Mouse (Mus musculus): ENCODE measurements around the gene Ehmt1. TPM values are rescaled to one million over a fixed set of nuclear protein-coding genes. Genes with fewer than 3 reads are reported as not detected.

The Ehmt1 gene
- polyA plus RNA-seq, 1 experiment from 2014 or later, result 132 TPM

DNA sequence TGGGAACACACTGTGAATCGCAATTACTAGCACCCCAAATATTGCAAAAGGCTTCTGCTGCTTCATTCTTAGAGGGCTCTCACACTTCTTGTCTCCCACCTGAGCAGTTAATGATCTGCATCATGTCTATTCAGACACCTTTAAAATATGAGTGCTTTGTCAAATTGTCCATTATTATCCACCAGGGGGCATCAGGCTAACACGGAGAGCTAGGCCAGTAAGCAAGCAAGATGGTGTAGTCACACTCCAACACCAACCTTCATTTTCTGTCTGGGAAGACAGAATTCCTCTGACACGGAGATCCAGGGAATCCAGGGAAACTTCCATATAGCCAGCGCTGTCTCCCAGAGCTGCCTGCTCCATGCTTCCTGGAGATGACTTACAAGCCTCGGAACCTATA, 67.0 kb downstream of the Ehmt1 start:
- H3K27me3 ChIP-seq, result no peaks in the 10 kb centered on the region
- 73% methylated on average over 5 of the region's 5 CpGs for WGBS
- ATAC-seq (replicated peaks), result no peak
- no peaks in the 10 kb centered on the region for H3K4me1 ChIP-seq
- H3K27ac ChIP-seq (replicated peaks), result no peak overlapping the region
- H3K9ac ChIP-seq (replicated peaks), result no peak overlapping the region
- H3K36me3 ChIP-seq, result peaks cover 60% of the 10 kb centered on the region
- no peaks in the 10 kb centered on the region for H3K9me3 ChIP-seq
- no peak overlapping the region for H3K4me2 ChIP-seq (replicated peaks)
- H3K4me3 ChIP-seq, result no peak overlapping the region

DNA sequence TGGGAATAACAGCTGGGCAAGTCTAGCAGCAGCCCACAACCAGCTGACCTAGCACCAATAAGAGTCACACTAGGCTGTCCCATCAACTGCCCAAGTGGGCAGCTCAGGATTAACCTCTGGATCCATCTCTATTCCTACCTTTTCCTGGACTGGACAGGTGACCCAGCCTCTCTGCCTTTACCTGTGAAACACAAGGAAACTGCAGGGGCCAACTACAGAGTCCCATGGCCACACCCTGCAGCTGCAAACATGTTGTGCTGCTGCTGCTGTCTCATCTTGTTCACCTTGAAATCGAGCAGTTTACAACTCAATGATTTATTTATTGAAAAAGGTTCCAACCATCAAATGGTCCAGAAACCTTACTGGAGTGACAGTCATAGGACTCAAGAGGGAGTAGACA, 72.9 kb downstream of the Ehmt1 start:
- H3K4me2 ChIP-seq (replicated peaks), result no peak overlapping the region
- H3K4me1 ChIP-seq, result no peaks in the 10 kb centered on the region
- H3K4me3 ChIP-seq, result no peak overlapping the region
- no peak overlapping the region for H3K27ac ChIP-seq (replicated peaks)
- H3K36me3 ChIP-seq, result peaks cover 56% of the 10 kb centered on the region
- no peak overlapping the region for H3K9ac ChIP-seq (replicated peaks)
- WGBS, result 77% methylated on average over 1 of the region's 1 CpGs
- no peak for ATAC-seq (replicated peaks)
- no peaks in the 10 kb centered on the region for H3K9me3 ChIP-seq
- H3K27me3 ChIP-seq, result no peaks in the 10 kb centered on the region

DNA sequence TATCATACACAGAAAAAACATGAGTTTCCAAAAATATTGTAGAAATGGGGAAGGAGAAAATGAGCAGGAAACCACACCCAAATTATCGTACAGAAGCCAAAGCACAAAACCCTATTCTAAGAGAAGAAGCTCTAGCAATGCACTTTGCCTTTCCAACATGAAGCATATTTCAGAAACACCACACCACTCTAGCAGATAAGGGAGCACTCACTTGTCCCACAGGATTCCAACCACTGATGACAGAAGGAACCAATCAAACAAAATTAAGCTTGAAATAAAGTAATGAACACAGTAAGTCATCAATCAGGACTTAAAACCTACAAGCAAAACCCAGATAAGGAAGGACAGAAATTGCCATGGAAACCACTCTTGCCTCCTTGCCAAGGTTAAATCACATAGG, 74.2 kb downstream of the Ehmt1 start:
- H3K9me3 ChIP-seq, result no peaks in the 10 kb centered on the region
- no peaks in the 10 kb centered on the region for H3K4me1 ChIP-seq
- H3K4me3 ChIP-seq, result no peak overlapping the region
- no peak for ATAC-seq (replicated peaks)
- no peak overlapping the region for H3K9ac ChIP-seq (replicated peaks)
- H3K36me3 ChIP-seq, result peaks cover 54% of the 10 kb centered on the region
- WGBS, result 96% methylated on average over 1 of the region's 1 CpGs
- no peaks in the 10 kb centered on the region for H3K27me3 ChIP-seq
- no peak overlapping the region for H3K4me2 ChIP-seq (replicated peaks)
- no peak overlapping the region for H3K27ac ChIP-seq (replicated peaks)

DNA sequence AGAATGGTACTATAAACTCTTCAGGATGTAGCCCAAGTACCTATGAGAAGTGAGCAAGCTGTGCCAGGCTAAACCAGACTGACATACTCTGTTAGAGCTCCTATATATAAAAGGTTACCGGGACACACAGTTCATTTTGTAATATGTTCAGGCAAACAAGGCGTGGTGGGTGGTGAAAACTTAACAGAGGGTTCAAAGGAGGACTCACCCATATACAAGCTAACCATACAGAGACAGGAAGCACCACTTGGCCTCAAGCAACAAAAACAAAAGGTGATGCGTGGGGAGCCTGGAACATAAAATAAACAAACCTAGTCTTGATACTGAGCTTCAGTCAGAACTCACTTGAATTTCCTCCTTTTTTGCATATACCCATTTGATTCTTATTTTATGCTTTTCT, 88.8 kb downstream of the Ehmt1 start:
- Histone ChIP-seq H3K27me3 (no peaks in the 10 kb centered on the region), H3K9me3 (no peaks in the 10 kb centered on the region), H3K27ac (replicated peaks) (no peak overlapping the region), H3K4me3 (no peak overlapping the region), H3K36me3 (peaks cover 47% of the 10 kb centered on the region), H3K9ac (replicated peaks) (no peak overlapping the region), H3K4me1 (no peaks in the 10 kb centered on the region), H3K4me2 (replicated peaks) (no peak overlapping the region)
- no peak for ATAC-seq (replicated peaks)
- 96% methylated on average over 3 of the region's 3 CpGs for WGBS

DNA sequence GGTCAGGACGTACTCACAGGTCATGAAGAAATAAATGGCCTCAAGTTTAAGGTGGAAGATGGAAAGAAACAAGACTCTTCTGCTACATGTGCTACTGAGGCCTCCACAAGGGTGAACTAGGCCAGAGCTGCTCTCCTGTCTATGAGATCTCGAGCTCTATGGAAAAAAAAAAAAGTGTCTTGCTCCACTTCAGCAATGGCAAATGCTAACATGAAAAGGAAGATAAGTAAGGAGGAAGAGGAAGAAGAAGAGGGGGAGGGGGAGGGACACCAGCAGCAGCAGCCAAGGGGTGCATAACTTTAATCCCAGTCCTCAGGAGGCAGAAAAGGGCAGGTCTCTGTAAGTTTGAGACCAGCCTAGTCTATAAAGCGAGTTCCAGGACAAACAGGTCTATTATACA, 109.7 kb downstream of the Ehmt1 start:
- WGBS, result 91% methylated on average over 3 of the region's 3 CpGs
- peaks cover 75% of the 10 kb centered on the region for H3K36me3 ChIP-seq
- H3K4me2 ChIP-seq (replicated peaks), result no peak overlapping the region
- H3K9ac ChIP-seq (replicated peaks), result no peak overlapping the region
- no peaks in the 10 kb centered on the region for H3K4me1 ChIP-seq
- no peak overlapping the region for H3K27ac ChIP-seq (replicated peaks)
- no peak overlapping the region for H3K4me3 ChIP-seq
- H3K9me3 ChIP-seq, result no peaks in the 10 kb centered on the region
- no peaks in the 10 kb centered on the region for H3K27me3 ChIP-seq
- ATAC-seq (replicated peaks), result no peak

DNA sequence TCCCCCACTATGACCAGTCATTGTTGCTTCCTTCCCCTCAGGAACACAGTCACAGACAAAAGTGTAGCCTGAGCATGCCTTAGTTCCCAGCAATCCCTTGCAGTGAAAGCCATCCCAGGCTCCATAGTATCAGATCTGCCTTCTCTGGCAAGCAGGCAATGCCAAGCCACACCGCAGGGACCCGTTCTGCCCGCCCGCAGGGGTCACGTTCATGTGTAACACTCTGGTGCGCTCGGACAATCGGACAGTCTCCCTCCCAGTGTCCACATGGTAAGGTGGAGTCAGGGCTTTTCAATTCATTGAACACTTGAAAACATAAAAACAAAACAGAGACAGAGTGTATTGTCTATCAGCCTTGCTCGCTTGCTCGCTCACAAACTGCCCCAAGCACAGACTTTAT, 111.7 kb downstream of the Ehmt1 start:
- Histone ChIP-seq H3K9ac (replicated peaks) (no peak overlapping the region), H3K27ac (replicated peaks) (no peak overlapping the region), H3K4me2 (replicated peaks) (no peak overlapping the region), H3K9me3 (no peaks in the 10 kb centered on the region), H3K27me3 (no peaks in the 10 kb centered on the region), H3K4me3 (no peak overlapping the region), H3K36me3 (peaks cover 78% of the 10 kb centered on the region), H3K4me1 (no peaks in the 10 kb centered on the region)
- ATAC-seq (replicated peaks), result no peak
- WGBS, result 78% methylated on average over 10 of the region's 10 CpGs

DNA sequence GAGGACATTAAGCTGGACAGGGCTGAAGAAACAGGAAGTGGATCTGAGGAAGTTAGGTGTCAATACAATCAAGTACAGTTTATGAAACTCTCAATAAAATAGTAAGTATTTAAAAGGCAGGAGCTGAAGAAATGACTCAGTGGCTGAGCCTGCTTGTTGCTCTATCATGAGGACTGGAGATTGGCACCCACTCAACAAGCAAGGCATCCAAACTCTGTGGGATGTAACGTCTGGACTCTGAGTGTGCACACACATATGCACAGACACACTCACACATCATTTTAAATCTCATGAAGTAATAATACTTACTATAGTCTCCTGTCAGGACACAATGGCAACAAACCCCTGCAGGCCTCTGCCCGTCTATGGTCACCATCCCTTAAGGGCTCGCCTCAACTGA, 112.4 kb downstream of the Ehmt1 start:
- no peak overlapping the region for H3K9ac ChIP-seq (replicated peaks)
- no peaks in the 10 kb centered on the region for H3K9me3 ChIP-seq
- H3K27me3 ChIP-seq, result no peaks in the 10 kb centered on the region
- H3K36me3 ChIP-seq, result peaks cover 78% of the 10 kb centered on the region
- H3K4me1 ChIP-seq, result no peaks in the 10 kb centered on the region
- WGBS, result 92% methylated on average over 3 of the region's 3 CpGs
- H3K27ac ChIP-seq (replicated peaks), result no peak overlapping the region
- ATAC-seq (replicated peaks), result no peak
- no peak overlapping the region for H3K4me2 ChIP-seq (replicated peaks)
- no peak overlapping the region for H3K4me3 ChIP-seq

DNA sequence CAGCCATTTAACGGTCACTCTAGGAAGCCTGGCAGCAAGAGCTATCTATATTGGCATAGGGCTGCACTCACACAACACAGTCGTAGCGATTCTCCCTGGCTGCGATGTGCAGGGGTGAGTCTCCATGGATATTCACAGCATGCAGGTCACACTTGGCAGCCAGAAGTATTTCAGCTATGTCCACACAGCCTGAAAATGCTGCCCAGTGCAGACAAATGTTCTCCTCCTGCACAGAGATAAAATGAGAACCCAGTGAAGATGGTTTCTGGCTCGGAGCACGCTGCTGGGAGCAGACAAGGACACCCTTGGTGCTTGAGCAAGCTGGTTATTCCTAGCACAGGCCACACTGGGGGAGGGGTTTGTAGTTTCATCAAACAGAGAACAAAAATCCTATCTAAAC, 113.3 kb downstream of the Ehmt1 start:
- Histone ChIP-seq H3K4me1 (no peaks in the 10 kb centered on the region), H3K4me2 (replicated peaks) (no peak overlapping the region), H3K36me3 (peaks cover 81% of the 10 kb centered on the region), H3K27me3 (no peaks in the 10 kb centered on the region), H3K9me3 (no peaks in the 10 kb centered on the region), H3K27ac (replicated peaks) (no peak overlapping the region), H3K4me3 (no peak overlapping the region), H3K9ac (replicated peaks) (no peak overlapping the region)
- no peak for ATAC-seq (replicated peaks)
- 91% methylated on average over 6 of the region's 6 CpGs for WGBS

DNA sequence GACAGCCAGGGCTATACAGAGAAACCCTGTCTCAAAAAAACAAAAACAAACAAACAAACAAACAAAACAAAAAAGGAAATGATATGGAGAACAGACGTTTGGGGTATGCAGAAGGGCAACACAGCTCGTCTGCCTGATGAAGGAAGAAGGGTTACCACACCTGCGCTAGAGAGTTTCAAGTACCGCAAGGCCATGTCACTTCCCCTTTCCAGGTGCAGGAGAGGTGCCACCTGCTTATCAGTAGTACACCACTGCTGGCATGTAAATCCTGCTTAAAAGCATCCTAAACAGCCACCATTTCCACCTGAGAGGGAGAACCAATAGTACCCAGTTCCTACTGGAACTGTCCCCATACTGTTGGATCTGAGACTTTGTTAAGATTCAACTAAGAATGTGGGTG, 113.8 kb downstream of the Ehmt1 start:
- H3K4me3 ChIP-seq, result no peak overlapping the region
- H3K9me3 ChIP-seq, result no peaks in the 10 kb centered on the region
- WGBS, result 91% methylated on average over 4 of the region's 4 CpGs
- no peak for ATAC-seq (replicated peaks)
- no peak overlapping the region for H3K9ac ChIP-seq (replicated peaks)
- H3K36me3 ChIP-seq, result peaks cover 82% of the 10 kb centered on the region
- no peaks in the 10 kb centered on the region for H3K4me1 ChIP-seq
- no peak overlapping the region for H3K27ac ChIP-seq (replicated peaks)
- H3K27me3 ChIP-seq, result no peaks in the 10 kb centered on the region
- no peak overlapping the region for H3K4me2 ChIP-seq (replicated peaks)

DNA sequence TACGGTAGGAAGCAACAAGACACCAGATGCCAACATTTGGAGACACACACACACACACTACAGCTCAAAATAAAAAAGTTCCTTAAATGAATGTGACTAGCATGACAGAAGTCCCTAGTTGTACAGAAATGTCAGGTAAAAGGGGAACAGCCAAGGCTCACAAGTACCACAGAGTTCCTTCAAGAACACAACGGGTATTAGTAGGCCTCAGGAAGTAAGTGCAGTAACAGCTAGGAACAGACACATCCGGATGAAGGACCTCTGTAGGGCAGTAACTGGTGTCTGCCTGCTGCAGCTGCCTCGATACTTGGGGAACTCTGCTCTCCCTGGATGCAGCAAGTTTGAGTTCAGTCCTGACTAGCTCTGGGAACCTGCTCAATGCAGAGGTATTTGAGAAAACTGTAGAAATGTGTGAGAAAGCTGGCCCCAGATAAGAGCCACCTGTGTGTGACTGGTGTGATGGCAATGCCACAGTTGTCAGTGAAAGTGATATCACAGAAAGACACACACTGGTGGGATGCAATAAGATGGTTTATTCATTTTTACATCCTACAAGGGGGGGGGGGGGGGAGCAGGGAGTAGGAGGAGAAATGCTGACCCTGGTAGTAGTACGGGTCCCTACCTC, 122.5 kb downstream of the Ehmt1 start:
- H3K9me3 ChIP-seq, result no peaks in the 10 kb centered on the region
- no peaks in the 10 kb centered on the region for H3K27me3 ChIP-seq
- no peak overlapping the region for H3K4me3 ChIP-seq
- 91% methylated on average over 5 of the region's 5 CpGs for WGBS
- no peak overlapping the region for H3K27ac ChIP-seq (replicated peaks)
- H3K4me2 ChIP-seq (replicated peaks), result no peak overlapping the region
- no peak overlapping the region for H3K9ac ChIP-seq (replicated peaks)
- H3K4me1 ChIP-seq, result no peaks in the 10 kb centered on the region
- ATAC-seq (replicated peaks), result no peak
- peaks cover 90% of the 10 kb centered on the region for H3K36me3 ChIP-seq

DNA sequence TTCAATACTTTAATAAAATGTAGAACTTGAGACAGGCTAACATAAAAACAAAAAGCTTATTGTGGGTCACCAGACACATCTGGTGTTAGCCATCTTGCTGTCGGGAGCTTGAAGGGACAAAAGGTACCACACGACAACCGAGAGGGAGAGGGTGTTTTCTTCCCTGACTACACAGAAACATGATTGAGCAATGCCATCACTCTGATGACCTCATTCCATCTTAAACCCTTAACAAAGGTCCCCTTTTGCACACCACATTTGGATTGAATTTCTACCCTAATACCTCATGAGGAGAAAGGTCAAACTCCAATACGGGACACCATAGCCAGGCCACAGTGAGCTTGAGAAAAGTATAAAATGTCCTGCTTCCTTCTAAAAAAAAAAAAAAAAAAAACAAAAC, 132.2 kb downstream of the Ehmt1 start:
- no peak overlapping the region for H3K27ac ChIP-seq (replicated peaks)
- peaks cover 20% of the 10 kb centered on the region for H3K36me3 ChIP-seq
- no peaks in the 10 kb centered on the region for H3K27me3 ChIP-seq
- H3K4me2 ChIP-seq (replicated peaks), result no peak overlapping the region
- WGBS, result 48% methylated on average over 4 of the region's 4 CpGs
- ATAC-seq (replicated peaks), result no peak
- no peaks in the 10 kb centered on the region for H3K9me3 ChIP-seq
- no peak overlapping the region for H3K4me3 ChIP-seq
- H3K9ac ChIP-seq (replicated peaks), result no peak overlapping the region
- H3K4me1 ChIP-seq, result no peaks in the 10 kb centered on the region

DNA sequence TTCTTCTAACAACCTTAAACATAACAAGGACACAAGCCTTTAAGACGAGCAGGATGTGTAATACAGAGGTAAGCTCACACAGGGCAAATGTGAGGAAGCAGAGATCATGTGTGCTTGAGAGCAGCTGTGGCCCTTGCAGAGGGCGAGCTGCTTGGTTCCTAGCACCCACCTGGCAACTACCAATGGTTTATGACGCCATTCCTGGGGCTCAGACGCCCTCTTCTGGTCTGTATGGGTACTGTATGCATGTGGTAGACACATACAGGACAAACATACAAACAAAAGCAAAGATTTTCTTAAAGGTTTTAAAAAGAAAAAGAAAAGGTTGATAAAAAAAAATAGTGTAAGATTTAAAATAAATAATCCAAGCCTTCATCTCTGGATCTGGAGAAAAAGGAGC, 138.2 kb downstream of the Ehmt1 start:
- Histone ChIP-seq H3K4me3 (no peak overlapping the region), H3K27ac (replicated peaks) (no peak overlapping the region), H3K36me3 (no peaks in the 10 kb centered on the region), H3K9me3 (no peaks in the 10 kb centered on the region; the same call in 1 of the 2 replicates), H3K4me2 (replicated peaks) (no peak overlapping the region), H3K9ac (replicated peaks) (no peak overlapping the region), H3K27me3 (no peaks in the 10 kb centered on the region), H3K4me1 (0 out of 2 replicates have a peak, but pooled peaks cover 3% of the 10 kb centered on the region)
- no peak for ATAC-seq (replicated peaks)
- WGBS, result 48% methylated on average over 4 of the region's 4 CpGs

DNA sequence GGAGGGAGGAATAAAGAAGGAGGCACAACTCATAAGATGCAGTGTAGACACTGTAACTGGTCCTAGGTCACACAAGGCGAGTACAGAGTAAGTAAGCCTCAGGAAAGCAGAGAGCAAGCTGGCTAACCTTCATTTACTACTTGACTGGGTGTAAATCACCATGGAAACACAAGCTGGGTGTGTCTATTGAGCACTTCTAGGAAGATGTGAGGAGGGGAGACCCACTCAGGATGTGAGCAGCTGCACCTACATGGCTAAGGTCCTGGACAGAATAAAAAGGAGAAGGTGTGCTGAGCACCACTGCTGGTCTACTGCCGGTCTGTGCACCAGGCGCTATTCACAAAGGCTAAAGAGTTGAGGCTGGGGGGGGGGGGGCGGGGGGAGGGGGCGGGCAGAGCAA, 142.6 kb downstream of the Ehmt1 start:
- no peak for ATAC-seq (replicated peaks)
- Histone ChIP-seq H3K4me1 (0 out of 2 replicates have a peak, but pooled peaks cover 3% of the 10 kb centered on the region), H3K36me3 (no peaks in the 10 kb centered on the region), H3K9ac (replicated peaks) (no peak overlapping the region), H3K4me3 (no peak overlapping the region), H3K4me2 (replicated peaks) (no peak overlapping the region), H3K9me3 (no peaks in the 10 kb centered on the region; the same call in 1 of the 2 replicates), H3K27ac (replicated peaks) (no peak overlapping the region), H3K27me3 (no peaks in the 10 kb centered on the region)
- WGBS, result 7% methylated on average over 5 of the region's 5 CpGs

Measured in forebrain, embryonic 15.5 days (tissue).